Mouse (Mus musculus): ENCODE measurements at regions not wholly inside any gene's neighbourhood (a gene's known extent, or its start where the extent isn't known, plus 50 kb on each side); places are given as distances from the start of the nearest gene placed in this dataset.

DNA sequence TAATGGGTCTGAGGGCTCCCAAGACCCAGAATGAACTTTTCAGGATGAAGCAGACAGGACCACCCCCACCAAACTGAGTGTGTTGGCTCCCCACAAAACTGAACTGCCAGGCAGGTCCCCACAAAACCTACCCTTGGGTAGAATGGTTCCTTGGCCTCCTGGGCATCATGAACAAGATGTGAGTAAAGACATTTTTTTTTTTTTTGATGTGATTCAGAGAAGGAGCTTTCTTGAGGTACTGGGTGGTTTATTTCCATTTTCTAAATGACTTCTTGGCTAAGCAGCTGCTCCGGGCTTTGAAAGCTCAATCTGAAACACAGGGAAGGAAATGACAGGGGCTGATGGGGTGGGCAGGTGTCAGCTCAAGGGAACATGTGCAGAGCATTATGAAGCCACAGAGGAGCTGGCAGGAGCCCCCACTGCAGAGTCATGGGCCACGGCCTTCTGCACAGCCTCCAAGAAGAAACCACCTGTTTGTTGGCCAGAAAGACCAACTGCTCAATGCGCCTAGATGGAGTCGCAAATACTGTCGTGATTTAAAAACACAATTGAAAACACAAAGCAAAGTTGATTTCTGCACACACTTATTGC, 86.2 kb upstream of the Rreb1 start:
- CTCF ChIA-PET, result no interaction called here

DNA sequence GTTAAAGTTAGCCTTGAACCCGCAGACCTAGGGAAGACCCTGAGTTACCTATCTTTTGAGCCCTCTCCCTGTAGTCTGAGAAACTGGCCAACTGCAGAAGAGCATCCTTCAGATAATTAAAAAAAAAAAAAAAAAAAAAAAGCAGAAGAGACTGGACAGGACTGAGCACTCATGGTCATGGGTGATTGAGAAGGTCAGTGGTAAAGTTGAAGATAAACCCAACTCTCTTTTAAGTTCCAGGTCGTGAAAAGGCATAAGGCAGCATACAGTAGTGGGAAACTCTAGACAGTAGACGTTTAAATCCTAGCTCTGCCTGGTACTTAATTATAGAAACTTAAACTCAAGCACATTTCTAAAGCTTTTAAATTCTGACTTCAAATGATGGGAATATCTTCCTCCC, 84.6 kb upstream of the Rreb1 start:
- CTCF ChIA-PET, result no interaction called here

DNA sequence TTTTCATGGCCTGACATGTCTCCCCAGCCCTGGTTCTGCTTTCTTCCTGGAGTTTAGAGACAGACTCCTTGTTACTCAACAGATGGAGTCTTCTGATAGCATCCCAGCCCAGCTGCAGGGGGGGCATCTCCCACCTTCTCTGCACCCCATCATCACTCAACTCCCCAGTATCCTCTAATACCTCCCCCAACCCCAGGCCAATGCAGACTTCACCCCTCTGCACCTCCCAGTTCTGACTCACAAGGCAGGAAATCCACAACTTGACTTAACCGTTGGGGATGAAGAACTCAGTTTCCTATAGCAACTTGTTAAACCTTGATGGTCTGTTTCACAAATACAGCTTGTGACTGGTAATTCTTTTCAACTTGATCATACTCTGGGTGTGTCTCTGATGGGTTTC, 73.7 kb upstream of the Rreb1 start:
- CTCF ChIA-PET, result no interaction called here

DNA sequence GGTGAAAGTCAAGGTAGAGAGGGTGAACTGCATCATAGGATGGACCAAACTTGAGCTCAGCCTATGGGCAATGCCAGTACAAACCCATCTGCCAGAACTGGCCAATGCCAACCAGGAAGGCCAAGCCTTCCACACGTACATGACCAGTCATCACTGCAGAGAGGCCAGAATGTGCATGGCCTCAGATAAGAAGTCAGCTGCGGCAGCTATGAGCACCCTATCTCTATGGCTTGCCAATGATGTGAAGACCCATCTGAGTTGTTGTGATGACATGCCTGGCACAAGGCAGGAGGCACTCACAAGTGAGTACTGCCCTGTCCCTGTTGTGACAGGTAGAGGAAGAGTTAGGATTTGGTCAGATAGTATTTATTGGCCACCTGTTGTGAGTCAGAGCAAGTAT, 72.7 kb upstream of the Rreb1 start:
- CTCF ChIA-PET, result interaction anchor here (1.0 kb wide), 1 partner anchor 23 kb away, joined by 3 read pairs; no protein-coding TSS in a partner anchor

DNA sequence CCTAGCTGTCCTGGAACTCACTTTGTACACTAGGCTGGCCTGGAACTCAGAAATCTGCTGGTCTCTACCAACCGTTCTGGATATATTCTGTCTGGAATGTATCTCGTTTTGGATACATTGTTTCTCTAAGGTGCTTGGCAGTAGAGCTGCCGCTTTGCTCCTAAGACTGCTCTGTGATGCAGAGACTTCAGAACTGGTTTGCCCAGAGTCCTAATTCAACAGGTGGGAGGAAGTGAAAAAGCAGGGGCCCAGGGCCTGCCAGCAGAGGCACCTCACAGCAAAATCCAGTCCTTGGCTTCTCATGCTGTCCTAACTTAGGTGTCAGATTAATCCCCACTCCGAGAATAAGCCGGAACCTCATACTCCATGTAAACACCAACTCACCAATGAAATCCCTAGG, 67.3 kb upstream of the Rreb1 start:
- CTCF ChIA-PET, result no interaction called here

DNA sequence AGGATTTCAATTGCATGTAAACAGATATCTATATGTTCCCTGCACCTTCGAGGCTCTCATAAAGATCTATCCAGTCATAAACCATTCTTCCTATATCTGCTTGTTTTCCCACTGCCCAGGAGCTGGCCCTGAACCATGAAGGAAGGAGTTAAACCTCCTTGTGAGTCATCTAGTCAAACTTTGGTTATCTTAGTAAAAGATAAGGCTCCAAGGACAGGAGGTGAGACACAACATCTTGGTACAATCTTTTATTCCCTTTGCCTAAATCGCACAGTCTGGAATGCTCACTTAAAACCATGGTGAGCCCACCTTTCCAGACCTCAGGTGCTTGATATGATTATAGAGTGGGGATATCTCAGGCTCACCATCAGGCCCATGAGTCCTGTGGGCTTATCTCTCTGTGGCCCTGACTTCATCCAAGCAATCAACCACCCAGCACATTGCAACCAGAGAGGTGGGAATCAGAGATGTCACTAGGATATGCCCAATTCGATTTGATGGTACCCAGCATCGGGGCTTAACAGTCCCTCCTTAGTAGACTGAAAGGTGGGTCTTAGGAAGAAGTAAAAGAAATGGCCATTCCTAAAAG, 65.2 kb upstream of the Rreb1 start:
- CTCF ChIA-PET, result no interaction called here

DNA sequence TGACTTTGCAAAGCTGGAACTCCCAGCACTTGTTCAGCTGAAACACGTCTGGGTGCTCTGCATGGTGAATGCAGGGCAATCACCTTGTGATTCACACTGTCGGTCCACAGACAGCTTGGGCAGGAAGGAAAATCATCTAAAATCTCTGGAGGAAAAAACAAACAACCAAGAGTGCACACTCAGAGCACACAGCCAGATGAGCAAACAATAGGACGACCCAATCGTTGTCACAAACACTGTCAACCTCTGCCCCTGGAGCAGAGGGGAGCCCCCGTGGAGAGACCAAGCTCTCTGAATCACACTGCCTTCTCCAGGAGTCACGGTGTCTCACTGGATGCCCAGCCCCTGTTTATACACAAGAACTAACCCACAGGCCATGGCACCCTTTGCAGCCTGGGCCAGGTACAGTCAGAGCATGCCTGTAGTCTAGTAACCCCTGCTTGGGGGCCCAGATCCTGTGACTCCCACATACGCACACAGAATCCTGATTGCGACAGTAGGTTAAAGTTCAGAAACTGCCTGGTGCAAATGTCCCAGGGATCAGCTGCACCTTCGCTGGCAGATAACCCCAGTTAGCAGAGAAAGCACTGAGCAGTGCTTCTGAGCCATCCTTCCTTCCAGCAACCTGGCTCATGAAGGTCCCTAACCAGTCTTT, 63.0 kb upstream of the Rreb1 start:
- CTCF ChIA-PET, result no interaction called here

DNA sequence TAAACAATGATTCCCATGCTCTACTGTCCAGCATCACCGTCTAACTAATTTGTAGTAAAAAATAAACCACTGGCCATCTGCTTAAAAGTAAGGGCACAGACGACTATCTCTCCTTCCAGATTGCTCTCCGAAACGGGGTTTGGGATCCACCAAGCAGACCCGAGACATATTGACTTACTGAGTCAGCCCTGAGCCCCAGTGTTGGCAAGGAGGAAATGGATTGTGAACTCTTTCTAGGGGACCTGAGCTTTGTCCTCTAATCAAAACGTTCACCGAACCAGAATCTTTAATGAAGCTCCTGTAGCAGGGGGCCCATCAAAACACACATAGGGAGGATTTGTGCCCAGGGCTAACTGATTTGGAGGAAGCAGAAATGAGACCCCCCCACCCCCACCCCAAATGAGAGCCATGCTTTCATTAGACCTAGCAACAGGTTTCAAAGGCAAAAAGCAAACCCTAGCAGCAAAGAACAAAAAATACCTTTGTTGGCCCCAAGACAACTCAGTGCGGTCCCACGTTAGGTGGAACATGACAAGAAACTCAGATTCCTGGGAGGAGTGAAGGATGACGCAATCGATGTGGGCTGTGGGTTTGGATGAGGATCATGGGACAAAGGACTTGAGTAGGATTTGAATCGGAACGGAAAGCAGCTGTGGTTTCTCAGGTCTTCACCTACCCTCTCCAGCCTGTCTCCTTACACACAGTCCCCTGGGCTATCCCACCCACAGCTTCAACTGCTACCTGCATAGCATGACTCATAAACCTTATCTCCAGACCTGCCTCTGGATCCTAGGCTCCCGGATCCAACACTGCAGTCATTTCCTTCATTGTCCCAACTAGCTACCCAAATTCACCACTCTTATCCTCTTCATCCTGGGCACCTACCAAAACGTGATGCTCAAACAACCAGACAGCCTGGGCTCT, 62.2 kb upstream of the Rreb1 start:
- CTCF ChIA-PET, result no interaction called here

DNA sequence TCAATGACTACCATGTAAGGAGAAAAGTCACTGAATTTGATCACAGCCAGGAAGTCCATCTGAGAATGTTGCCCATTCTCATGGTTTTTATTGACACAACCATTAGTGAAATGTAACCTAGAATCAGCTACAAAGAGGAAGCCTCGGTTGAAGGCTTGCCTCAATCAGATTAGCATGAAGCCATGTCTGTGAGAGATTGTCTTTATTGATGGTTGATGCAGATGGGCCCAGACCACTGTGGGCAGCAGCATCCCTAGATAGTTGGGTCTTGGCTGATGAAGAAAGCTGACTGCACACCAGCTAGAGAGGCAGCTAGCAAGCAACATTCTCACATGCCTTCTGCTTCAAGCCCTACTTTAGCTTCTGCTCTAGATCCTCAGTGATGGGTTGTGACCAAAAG, 60.4 kb upstream of the Rreb1 start:
- CTCF ChIA-PET, result no interaction called here

DNA sequence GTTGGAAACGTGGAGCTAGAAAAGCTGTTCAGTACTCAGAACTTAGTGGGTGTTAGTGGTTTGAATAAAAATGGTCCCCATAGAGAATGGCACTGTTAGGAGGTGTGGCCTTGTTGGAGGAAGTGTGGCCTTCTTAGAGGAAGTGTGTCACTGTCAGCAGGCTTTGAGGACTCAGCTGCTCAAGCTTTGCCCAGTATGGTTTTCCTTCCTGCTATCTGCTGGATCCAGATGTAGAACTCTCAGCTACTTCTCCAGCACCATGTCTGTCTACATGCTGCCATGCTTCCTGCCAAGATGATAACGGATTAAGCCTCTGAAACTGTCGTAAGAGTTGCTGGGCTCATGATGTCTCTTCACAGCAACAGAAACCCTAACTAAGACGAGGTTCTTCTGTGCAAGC, 59.8 kb upstream of the Rreb1 start:
- CTCF ChIA-PET, result no interaction called here

All from spleen, embryonic (tissue).